Mouse (Mus musculus): ENCODE results near the gene Csad.

- TF ChIP-seq POLR2A (IDR thresholded peaks at IDR 0.05; ENCODE audit: low read depth, low read length): no peak
- no peak for TF ChIP-seq CTCF (IDR thresholded peaks at IDR 0.05; ENCODE audit: borderline replicate concordance, insufficient read depth, low read length)
These were observed 55.0 kb downstream of the Csad start for GRCm38 (mm10) chr15:102149561-102149960.
